Mouse (Mus musculus) spleen, postnatal 4 days (tissue): ENCODE data around the gene Zdhhc5.
"Not testable (repeated sequence)": the region's sequence is repeated elsewhere in the genome, so short reads cannot be mapped to it uniquely, and the experiment has no call there.

Source experiments
- DNase-seq, 2 experiments: peaks; one replicate each; pipeline ENCODE4 v3.0.0; 2022; ENCODE audit warnings: low spot score in 2 of 2

Zdhhc5 gene

GRCm38 (mm10) chr2:84695007-84695695 is 19.8 kb downstream of the Zdhhc5 start:
- no peak for DNase-seq

DNA sequence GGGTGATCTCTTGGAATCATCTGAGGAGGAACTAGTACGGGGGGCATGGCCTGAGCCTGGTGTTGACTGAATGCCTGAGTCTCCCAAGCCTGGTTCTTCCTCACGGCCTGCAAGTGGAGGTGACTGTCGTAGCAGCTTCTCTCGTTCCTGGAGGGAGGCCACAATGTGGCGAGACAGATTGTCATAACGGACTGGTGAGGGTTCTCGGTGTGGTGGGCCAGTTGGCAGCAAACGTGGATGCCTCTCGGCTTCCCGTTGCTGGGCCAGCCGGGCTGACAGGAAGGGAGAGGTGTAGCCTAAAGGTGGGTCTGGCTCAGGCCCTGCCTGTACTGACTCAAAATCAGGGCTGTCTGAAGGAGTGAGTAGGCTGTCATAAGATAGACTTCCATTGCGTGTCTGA is 24.9 kb downstream of the Zdhhc5 start:
- DNase-seq = no peak

- DNase-seq = no peak
These were observed 26.7 kb downstream of the Zdhhc5 start for GRCm38 (mm10) chr2:84688080-84688844.

- peak; percentile 52 to 69 for DNase-seq
These were observed 32.3 kb downstream of the Zdhhc5 start for GRCm38 (mm10) chr2:84682605-84683183.

DNA sequence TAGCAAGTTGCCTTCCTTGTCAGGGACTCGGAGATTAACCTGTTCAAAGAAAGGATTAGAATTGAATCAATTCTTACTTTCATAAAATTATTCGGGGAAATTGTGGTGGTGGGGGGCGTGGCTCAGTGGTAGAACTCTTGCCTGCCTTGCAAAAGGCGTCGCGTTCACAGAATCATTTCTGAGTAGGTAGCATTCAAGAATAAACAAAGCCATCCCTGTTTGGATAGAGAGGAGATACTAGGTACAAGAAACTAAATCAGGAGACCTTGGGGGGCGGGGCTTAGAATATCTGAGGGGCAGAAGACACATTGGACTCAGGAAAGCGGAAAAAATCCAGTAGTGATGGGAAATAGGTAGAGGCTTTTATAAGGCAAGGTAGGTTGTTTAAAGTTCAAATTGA is 36.0 kb downstream of the Zdhhc5 start, which contains the start of gene Tmx2:
TSS of gene Tmx2 (minus strand) at position 125 of the 400 bp plus-strand sequence.
- no peak for DNase-seq

DNA sequence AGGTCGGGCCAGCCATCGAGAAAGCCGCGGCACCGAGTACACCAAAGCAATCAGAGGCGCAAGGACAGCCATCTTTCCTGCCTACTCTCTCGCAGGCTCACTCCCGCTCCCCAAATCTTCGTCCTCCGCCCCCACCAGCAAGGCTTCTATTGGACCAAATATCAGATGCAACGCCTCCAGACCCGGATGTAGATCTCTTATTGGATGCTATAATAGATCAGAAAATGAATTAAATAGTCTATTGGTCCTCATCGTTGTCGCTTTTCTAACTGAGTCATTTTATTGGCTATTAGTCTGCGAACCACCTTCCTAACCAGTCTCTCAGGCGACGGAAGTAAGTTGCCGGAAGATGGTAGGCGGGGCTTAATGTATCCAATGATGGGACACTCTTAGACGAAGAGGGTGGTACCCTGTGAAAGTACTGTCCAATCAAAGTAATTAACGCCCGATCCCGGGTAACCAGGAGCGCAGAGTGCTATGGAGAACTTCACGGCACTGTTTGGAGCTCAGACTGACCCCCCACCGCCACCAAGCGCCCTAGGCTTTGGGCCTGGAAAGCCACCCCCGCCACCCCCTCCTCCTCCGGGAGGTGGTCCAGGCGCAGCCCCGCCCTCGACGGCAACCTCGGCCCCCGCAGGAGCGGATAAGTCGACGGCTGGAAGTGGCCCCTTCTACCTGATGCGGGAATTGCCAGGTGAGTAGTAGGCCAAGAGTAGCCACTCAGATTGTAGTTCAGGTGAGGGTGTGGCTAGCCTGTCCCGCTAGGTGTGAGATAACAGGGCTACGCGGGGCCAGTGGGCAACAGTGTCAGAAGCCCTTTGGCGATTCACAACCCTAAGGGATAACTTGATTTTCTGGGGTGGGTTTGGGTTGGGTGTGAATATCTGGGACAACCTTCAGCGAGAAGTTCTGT is 36.8 kb downstream of the Zdhhc5 start, which contains the start of the genes Gm28635 and Med19:
TSS of gene Gm28635 (minus strand) at position 74 of the 913 bp plus-strand sequence.
TSS of gene Med19 (plus strand) at position 435 of the 913 bp plus-strand sequence.
- DNase-seq = peak; percentile 90 to 92

DNA sequence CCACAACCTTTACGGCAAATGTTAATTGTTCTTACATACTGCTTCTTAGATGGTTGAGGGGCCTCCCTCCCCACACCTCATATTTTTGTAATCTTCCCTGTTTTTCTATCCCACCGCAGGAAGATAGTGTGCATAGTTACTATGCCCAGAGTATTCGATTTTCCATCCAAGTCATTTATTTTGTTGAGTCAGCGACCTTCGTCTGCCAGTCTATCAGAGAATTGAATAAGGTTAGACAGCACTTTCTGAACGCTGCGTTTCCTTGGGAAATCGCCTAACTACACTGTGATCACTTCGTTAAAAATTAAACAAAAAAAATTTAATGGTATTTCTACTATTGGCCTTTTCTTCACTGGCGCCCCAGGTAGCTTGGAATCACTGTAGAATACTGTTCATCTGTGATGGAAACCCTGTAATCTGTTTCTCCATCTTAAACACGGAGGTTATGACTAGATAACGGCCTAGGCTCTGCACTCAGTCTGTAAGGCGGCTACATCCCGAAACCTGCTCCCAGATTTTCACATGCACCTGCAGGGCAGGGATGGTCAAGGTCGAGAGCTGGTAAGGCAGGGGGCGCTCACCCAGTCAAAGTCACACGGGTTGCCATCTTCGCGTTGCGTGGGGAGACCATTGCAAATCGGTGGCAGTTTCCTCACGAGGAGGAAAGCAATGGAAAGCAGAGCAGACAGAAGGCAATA is 37.6 kb downstream of the Zdhhc5 start:
- DNase-seq = no peak

DNA sequence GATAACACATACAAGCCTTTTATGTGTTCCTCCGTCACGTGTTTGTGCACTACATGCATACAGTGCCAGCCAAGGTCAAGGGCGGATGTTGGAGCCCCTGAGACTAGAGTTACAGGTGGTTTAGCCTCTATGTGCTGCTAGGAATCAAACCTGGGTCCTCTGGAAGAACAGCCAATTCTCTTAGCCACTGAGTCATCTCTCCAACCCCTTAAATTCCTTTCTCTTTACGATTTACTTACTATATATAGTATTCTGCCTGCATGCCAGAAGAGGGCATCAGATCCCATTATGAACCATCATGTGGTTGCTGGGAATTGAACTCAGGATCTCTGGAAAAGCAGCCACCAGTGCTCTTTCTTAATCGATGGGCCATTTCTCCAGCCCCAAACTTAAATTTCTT is 43.4 kb downstream of the Zdhhc5 start:
- DNase-seq = not testable (repeated sequence)

- DNase-seq = peak; percentile 82 to 88
These were observed 44.4 kb downstream of the Zdhhc5 start, which contains the start of gene Selenoh for GRCm38 (mm10) chr2:84670569-84670933. Gene Selenoh, minus strand, starts transcription at chr2:84670770.

- DNase-seq = peak in 1 of 2 experiments; percentile 39
These were observed 45.0 kb downstream of the Zdhhc5 start for GRCm38 (mm10) chr2:84669828-84670568.

DNA sequence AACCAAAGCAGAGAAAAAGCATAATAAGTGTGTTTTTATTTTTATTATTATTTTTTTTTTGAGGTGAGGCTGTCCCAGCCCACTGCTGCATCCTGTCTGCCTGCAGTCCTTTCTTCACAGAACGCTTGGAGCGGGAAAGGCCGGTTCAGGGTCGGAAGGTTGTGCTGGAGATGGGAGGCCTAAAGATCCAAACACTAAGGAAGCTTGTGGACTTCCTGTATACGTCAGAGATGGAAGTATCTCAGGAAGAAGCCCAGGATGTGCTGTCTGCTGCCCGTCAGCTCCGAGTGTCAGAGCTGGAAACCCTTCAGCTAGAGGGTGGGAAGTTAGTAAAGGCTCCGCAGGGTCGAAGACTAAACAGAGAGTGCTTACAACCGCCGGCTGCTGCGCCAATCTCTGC is 48.9 kb downstream of the Zdhhc5 start:
- no peak for DNase-seq

DNA sequence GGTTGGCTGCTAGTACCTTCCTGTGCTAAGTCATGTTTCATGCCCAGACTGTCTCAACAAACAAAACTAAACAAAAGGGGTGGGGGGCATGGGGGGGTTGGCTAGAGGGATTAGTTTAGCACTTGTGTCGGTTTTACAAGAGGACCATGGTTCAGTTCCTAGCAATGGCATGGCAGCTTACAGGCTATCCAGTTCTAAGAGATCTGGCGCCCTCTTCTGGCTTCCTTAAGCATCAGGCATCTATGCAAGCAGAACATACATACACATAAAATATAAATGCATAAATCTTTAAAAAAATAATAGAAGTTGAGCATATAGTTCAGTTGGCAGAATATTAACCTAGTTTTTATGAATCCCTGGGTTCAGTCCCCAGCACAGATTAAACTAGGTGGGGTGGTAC is 52.1 kb downstream of the Zdhhc5 start:
- DNase-seq = peak; percentile 57 to 81

DNA sequence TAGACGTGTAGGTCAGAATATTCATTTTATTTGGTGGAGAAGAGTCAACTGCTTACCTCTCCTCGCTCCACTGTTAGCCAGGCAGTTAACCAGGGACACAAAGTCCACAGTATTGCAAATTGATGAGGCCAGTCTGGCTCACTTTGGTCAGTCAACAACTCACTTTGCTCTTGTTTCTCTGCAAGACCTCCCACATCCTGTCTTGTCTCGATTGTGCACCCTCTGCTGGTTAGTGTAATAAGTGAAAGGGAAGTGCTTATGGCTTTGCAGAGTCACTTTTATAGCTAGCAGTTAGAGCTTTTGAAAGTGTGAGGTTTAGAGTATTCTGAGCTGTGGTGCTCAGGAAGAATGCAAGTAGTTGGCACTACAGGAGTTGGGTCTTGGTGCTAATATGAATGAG is 54.7 kb downstream of the Zdhhc5 start:
- DNase-seq = peak in 1 of 2 experiments; percentile 57

- DNase-seq = no peak
These were observed 56.2 kb downstream of the Zdhhc5 start, which contains the start of gene Btbd18 for GRCm38 (mm10) chr2:84658806-84659205. Gene Btbd18, plus strand, starts transcription at chr2:84659079.

DNA sequence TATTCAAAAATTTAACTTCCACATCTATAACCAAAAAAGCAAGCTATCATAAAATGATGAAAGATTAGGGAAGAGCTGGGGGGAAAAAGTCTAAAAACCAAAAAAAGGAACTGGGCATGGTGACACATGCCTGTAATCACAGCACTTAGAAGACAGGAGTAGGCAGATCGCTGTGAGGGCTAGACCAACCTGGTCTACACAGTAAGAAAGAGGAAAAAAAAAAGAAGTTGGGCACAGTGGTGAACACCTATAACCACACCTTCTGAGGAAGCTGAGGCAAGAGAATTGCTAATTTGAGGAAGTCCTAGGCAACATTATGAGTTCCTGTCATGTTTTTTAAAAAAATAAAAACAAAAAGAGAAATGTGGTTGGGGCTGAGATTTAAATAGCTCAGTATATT is 59.1 kb downstream of the Zdhhc5 start:
- DNase-seq = no peak

- no peak for DNase-seq
These were observed 61.6 kb downstream of the Zdhhc5 start for GRCm38 (mm10) chr2:84653354-84653753.

- peak in 1 of 2 experiments; percentile 51 for DNase-seq
These were observed 64.3 kb downstream of the Zdhhc5 start, which contains the start of gene Ctnnd1 for GRCm38 (mm10) chr2:84650464-84651195. Gene Ctnnd1, minus strand, starts transcription at chr2:84650765.

- DNase-seq = no peak
These were observed 65.3 kb downstream of the Zdhhc5 start for GRCm38 (mm10) chr2:84649674-84650073.

GRCm38 (mm10) chr2:84648369-84648768 is 66.6 kb downstream of the Zdhhc5 start:
- DNase-seq = no peak
